Mouse (Mus musculus) intestine, embryonic 14.5 days (tissue): Measurements from ENCODE around the gene Gm28053. TPM values are rescaled to one million over a fixed set of nuclear protein-coding genes. Genes with fewer than 3 reads are reported as not detected.

Source experiments
- ATAC-seq: fragments of 200-750 bp; cut with Nextera tagmentation; replicated peaks from 2 replicates; pipeline ENCODE4 v1.8.0; 2017; ENCODE audit warnings: low read depth, moderate number of reproducible peaks, moderate TSS enrichment, moderate library complexity; ENCODE audit not compliant: low FRiP score, low TSS enrichment
- DNase-seq: peaks from one replicate; pipeline ENCODE4 v3.0.0-alpha.2; 2018; ENCODE audit warnings: low spot score
- H3K27ac ChIP-seq: fragments of 300-500 bp; sonication (generic); 2 replicates; pipeline ENCODE4 v1.5.1; 2014; ENCODE audit warnings: low read depth, mild to moderate bottlenecking, control low read depth
- H3K27me3 ChIP-seq: fragments of 300-500 bp; sonication (generic); replicated peaks from 2 replicates; pipeline ENCODE4 v1.6.1; 2014; ENCODE audit warnings: low read length, control low read depth; ENCODE audit not compliant: control insufficient read depth, insufficient read depth
- H3K36me3 ChIP-seq: fragments of 300-500 bp; sonication (generic); 2 replicates; pipeline ENCODE4 v1.6.1; 2014; ENCODE audit warnings: low read length, control low read depth; ENCODE audit not compliant: control insufficient read depth, insufficient read depth
- H3K4me1 ChIP-seq: fragments of 300-500 bp; sonication (generic); replicated peaks from 2 replicates; pipeline ENCODE4 v1.6.1; 2014; ENCODE audit warnings: low read length, control low read depth, mixed read lengths; ENCODE audit not compliant: control insufficient read depth, insufficient read depth
- H3K4me2 ChIP-seq: fragments of 300-500 bp; sonication (generic); 2 replicates; pipeline ENCODE4 v1.6.1; 2014; ENCODE audit warnings: low read length
- H3K4me3 ChIP-seq: fragments of 300-500 bp; sonication (generic); 2 replicates; pipeline ENCODE4 v1.5.1; 2014; ENCODE audit warnings: low read depth, low read length, control low read depth, mixed read lengths
- H3K9ac ChIP-seq: fragments of 300-500 bp; sonication (generic); 2 replicates; pipeline ENCODE4 v1.6.1; 2014; ENCODE audit warnings: mild to moderate bottlenecking, low read length
- H3K9me3 ChIP-seq: fragments of 300-500 bp; sonication (generic); 2 replicates; pipeline ENCODE4 v1.6.1; 2016; ENCODE audit warnings: low read length, control low read depth; ENCODE audit not compliant: control insufficient read depth
- WGBS: fragments of 180-500 bp; shearing (Covaris S2); extraction: QIAGEN DNeasy Blood & Tissue Kit; methylation state at CpG from one replicate; pipeline ENCODE4 v1.1.7; 2014; 5-methylcytosine and 5-hydroxymethylcytosine counted together
- polyA plus RNA-seq: library from polyadenylated mRNA; unstranded; fragments of >200 nt; fragmentation: Nextera tagmentation; extraction: Ambion mirVana; gene quantifications from 2 replicates; pipeline ENCODE4 v1.2.1, GENCODE M21; 2014

Gm28053 gene
- polyA plus RNA-seq, 1 experiment from 2014 or later, result 4.9 TPM

- ATAC-seq (no peak), DNase-seq (peak; percentile 13)
- H3K27ac ChIP-seq, result no peak overlapping the region
- H3K9me3 ChIP-seq, result no peaks in the 10 kb centered on the region
- H3K27me3 ChIP-seq, result no peaks in the 10 kb centered on the region
- WGBS, result 84% methylated on average over 7 of the region's 7 CpGs
- H3K4me3 ChIP-seq, result no peak overlapping the region
- 0 out of 2 replicates have a peak overlapping the region, but pooled peaks have one; percentile 3 for H3K4me2 ChIP-seq
- no peaks in the 10 kb centered on the region for H3K36me3 ChIP-seq
- H3K4me1 ChIP-seq, result no peaks in the 10 kb centered on the region
- no peak overlapping the region for H3K9ac ChIP-seq
Measured at GRCm38 (mm10) chr6:48685694-48686665, 32.4 kb upstream of the Gm28053 start.

GRCm38 (mm10) chr6:48687077-48687476, 31.3 kb upstream of the Gm28053 start:
- no peak overlapping the region for H3K4me2 ChIP-seq
- no peaks in the 10 kb centered on the region for H3K9me3 ChIP-seq
- no peak overlapping the region for H3K9ac ChIP-seq
- H3K27ac ChIP-seq, result no peak overlapping the region
- H3K36me3 ChIP-seq, result no peaks in the 10 kb centered on the region
- no peaks in the 10 kb centered on the region for H3K27me3 ChIP-seq
- no peaks in the 10 kb centered on the region for H3K4me1 ChIP-seq
- 75% methylated on average over 2 of the region's 2 CpGs for WGBS
- no peak for DNase-seq
- H3K4me3 ChIP-seq, result no peak overlapping the region
- no peak for ATAC-seq

DNA sequence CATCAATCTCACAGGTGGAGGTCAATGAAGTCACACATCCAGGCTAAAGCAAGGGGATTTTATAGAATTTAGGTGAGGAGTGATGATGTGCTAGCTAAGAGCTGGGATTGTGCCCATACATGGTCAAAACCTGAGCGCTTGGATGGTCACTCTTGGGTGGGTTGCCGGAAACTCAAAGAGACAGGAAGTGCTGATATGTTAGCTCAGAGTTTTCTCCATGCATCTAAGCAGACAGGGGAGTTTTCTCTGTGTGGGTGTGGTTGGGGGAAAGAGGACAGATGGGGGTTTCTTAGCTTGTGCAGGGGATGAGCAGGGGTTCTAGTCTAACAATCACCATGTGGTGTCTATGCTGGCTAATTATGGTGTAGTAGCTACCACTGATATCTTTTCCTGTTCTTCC, 29.1 kb upstream of the Gm28053 start:
- Histone ChIP-seq H3K9ac (no peak overlapping the region), H3K4me3 (no peak overlapping the region), H3K4me2 (no peak overlapping the region), H3K36me3 (no peaks in the 10 kb centered on the region), H3K27ac (no peak overlapping the region), H3K9me3 (no peaks in the 10 kb centered on the region), H3K4me1 (no peaks in the 10 kb centered on the region), H3K27me3 (no peaks in the 10 kb centered on the region)
- DNase-seq (no peak), ATAC-seq (no peak)
- WGBS, result 87% methylated on average over 2 of the region's 2 CpGs

- Histone ChIP-seq H3K27ac (no peak overlapping the region), H3K27me3 (no peaks in the 10 kb centered on the region), H3K4me1 (no peaks in the 10 kb centered on the region), H3K4me3 (no peak overlapping the region), H3K9ac (no peak overlapping the region), H3K36me3 (no peaks in the 10 kb centered on the region), H3K9me3 (no peaks in the 10 kb centered on the region), H3K4me2 (no peak overlapping the region)
- DNase-seq (peak; percentile 41), ATAC-seq (no peak)
- 81% methylated on average over 6 of the region's 6 CpGs for WGBS
Measured at GRCm38 (mm10) chr6:48692962-48693361, 25.4 kb upstream of the Gm28053 start.

DNA sequence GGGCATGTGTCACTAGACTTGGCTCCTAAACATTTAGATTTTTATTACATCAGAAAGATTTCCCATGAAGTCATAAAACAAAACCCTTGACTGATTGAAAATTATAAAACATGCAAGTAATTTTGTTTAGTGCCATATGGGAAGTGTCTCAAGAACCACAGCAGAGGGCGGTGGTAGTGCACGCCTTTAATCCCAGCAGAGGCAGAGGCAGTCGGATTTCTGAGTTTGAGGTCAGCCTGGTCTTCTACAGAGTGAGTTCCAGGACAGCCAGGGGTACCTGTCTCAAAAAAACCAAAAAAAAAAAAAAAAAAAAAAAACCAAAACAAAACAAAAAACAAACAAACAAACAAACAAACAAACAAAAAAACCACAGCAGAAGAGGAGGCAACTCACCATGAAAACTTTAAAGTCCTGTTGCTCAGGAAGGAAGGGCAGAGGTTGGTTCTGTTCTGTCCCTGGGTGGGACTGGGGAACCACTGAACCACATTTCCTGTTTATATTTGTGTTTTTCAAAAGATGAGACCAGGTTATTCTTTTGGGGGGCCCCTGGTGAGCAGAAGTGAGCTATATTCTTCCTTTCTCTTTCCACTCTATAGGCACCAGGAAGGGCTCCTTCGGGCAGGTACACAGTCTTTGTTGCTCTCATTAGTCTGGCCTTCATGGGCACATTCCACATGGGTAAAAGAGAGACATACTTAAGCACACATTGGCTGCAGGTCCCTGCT, 21.4 kb upstream of the Gm28053 start:
- Histone ChIP-seq H3K4me3 (no peak overlapping the region), H3K9ac (no peak overlapping the region), H3K4me2 (no peak overlapping the region), H3K36me3 (no peaks in the 10 kb centered on the region), H3K4me1 (no peaks in the 10 kb centered on the region; the same call in 1 of the 2 replicates), H3K27me3 (no peaks in the 10 kb centered on the region), H3K9me3 (no peaks in the 10 kb centered on the region), H3K27ac (no peak overlapping the region)
- WGBS, result 79% methylated on average over 4 of the region's 4 CpGs
- ATAC-seq, result no peak
- peak; percentile 49 for DNase-seq

- no peak for ATAC-seq
- Histone ChIP-seq H3K4me1 (no peaks in the 10 kb centered on the region; the same call in 1 of the 2 replicates), H3K9me3 (no peaks in the 10 kb centered on the region), H3K4me3 (no peak overlapping the region), H3K27ac (no peak overlapping the region), H3K4me2 (no peak overlapping the region), H3K27me3 (no peaks in the 10 kb centered on the region), H3K9ac (no peak overlapping the region), H3K36me3 (no peaks in the 10 kb centered on the region)
- WGBS, result 42% methylated on average over 1 of the region's 1 CpGs
- no peak for DNase-seq
Measured at GRCm38 (mm10) chr6:48697555-48697930, 20.9 kb upstream of the Gm28053 start.

GRCm38 (mm10) chr6:48698066-48698856, 20.1 kb upstream of the Gm28053 start:
- Histone ChIP-seq H3K36me3 (no peaks in the 10 kb centered on the region), H3K4me3 (no peak overlapping the region), H3K27me3 (no peaks in the 10 kb centered on the region), H3K9me3 (no peaks in the 10 kb centered on the region), H3K9ac (no peak overlapping the region), H3K4me1 (no peaks in the 10 kb centered on the region; the same call in 1 of the 2 replicates), H3K4me2 (no peak overlapping the region), H3K27ac (no peak overlapping the region)
- ATAC-seq, result no peak
- DNase-seq, result peak; percentile 43
- 87% methylated on average over 7 of the region's 7 CpGs for WGBS

GRCm38 (mm10) chr6:48698888-48699287, 19.5 kb upstream of the Gm28053 start:
- no peak overlapping the region for H3K4me2 ChIP-seq
- no peak overlapping the region for H3K9ac ChIP-seq
- no peaks in the 10 kb centered on the region; the same call in 1 of the 2 replicates for H3K4me1 ChIP-seq
- H3K9me3 ChIP-seq, result no peaks in the 10 kb centered on the region
- WGBS, result 81% methylated on average over 3 of the region's 3 CpGs
- no peak for ATAC-seq
- no peaks in the 10 kb centered on the region for H3K36me3 ChIP-seq
- DNase-seq, result no peak
- H3K27me3 ChIP-seq, result no peaks in the 10 kb centered on the region
- no peak overlapping the region for H3K27ac ChIP-seq
- H3K4me3 ChIP-seq, result no peak overlapping the region
